Mouse (Mus musculus): ENCODE measurements around the gene Sugp2.

Sugp2 gene

DNA sequence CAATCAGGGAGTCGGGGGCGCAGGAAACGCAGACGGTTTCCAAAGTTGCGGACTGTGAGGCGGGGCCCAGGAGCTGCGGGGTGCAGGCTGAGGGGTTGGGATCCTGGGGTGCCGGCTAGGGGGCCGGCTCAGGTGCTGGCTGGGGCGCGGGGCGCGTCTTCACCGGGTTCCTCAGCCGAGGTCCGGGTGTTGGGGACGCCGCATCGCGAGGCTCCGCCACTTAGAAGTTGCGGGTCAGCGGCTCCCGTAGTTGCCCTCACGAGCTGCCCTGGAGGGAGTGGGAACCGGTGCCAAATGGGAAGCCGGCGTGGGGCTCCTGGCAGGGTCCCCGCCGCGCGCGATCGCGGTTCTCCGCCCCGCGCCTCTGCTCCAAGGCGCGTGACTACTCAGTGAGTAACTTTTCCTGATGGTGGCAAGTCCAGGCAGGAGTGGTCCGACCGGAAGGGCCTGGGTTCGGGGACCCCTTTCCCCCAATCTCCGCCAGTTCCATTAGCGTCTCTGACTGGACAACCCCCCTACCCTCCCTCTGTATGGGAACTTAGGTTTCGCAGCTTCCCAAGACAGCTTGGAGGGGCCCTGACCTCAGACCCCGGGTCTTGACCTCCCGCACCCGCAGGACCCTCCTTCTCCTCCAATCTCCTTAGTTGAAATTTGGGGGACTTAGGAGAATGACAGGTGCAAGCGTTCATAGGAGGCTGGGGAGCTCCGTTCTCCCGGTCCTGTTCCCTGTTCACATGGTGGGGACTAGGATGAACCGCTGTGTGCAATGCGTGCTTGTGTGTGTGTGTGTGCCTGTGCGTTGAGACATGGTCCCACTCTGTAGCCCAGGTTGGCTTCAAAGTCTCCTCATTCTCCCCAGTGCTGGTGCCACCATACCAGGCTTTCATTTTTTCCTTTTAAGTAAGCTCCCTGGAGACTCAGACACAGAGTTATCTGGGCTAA lies 49.4 kb downstream of the Sugp2 start:
- DNase-seq: peak; percentile 67

GRCm38 (mm10) chr8:70284421-70284820 lies 50.4 kb downstream of the Sugp2 start:
- no peak for DNase-seq

DNA sequence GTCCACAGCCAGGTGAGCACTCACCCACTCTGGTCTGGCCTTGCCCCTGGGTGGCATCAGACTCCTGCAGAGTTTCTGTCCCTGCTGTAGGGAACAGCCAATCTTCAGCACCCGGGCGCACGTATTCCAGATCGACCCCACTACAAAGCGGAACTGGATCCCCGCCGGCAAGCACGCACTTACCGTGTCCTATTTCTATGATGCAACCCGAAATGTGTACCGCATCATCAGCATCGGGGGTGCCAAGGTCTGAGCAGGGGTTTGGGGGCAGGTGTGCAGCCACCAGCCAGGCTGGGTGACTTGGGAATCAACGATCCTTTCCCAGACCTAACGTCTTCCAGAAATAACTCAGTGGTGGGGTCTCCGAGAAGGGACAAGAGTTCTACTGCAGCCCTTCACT lies 51.3 kb downstream of the Sugp2 start:
- no peak for DNase-seq

DNA sequence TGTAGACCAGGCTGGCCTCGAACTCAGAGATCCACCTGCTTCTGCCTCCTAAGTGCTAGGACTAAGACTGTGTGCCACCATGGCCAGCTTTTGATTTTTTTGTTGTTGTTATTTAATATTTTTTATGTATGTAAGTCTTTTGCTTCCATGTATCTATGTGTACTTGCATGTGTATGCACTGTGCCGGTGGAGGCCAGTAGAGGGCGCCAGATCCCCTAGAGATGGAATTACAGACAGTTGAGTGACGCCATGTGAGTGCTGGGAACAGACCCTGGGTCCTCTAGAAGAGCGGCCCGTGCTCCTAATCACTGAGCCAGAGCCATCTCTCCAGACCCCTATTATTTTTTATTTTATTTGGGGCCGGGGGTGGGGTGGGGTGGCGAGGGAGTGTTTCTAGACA lies 52.7 kb downstream of the Sugp2 start:
- no peak for DNase-seq

GRCm38 (mm10) chr8:70293988-70294405 lies 60.0 kb downstream of the Sugp2 start:
- no peak for DNase-seq

- DNase-seq: no peak
Measured at GRCm38 (mm10) chr8:70300881-70301280, 66.9 kb downstream of the Sugp2 start.

DNA sequence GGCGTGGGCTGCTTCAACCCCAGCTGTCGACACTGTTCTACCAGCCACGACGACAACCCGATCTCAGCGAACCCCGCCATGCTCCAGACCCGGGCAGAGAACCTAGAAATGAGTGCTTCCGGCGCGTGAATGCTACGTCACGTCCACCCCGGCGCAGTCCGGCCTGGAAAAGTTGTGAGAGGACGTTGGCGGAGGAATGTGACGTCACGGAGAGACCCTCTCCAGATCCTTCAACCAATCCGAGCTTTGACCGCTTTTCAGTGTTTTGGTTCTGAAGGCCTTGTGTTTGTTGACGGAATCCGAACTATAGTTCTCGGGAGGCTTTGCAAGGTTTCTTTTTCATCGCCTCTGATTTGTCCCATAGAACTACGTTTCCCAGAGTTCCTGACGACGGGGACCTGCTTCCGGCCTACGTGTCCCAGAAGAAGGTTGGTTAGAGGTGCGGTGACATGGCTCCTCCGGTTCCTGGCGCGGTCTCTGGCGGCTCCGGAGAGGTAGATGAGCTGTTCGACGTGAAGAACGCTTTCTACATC lies 68.4 kb downstream of the Sugp2 start, which contains the start of the genes Ddx49 and Cope:
TSS of gene Ddx49 (minus strand) at position 132 of the 533 bp plus-strand sequence.
TSS of gene Cope (plus strand) at position 161 of the 533 bp plus-strand sequence.
- peak; percentile 97 for DNase-seq

GRCm38 (mm10) chr8:70302901-70303300 lies 68.9 kb downstream of the Sugp2 start:
- DNase-seq: no peak

GRCm38 (mm10) chr8:70309311-70309710 lies 75.3 kb downstream of the Sugp2 start:
- DNase-seq: no peak

GRCm38 (mm10) chr8:70313399-70313798 lies 79.4 kb downstream of the Sugp2 start:
- DNase-seq: no peak

GRCm38 (mm10) chr8:70315624-70316510 lies 81.8 kb downstream of the Sugp2 start, which contains the start of gene Cers1:
Gene Cers1 (plus strand): TSS chr8:70315775.
- DNase-seq: peak; percentile 81

- DNase-seq: peak; percentile 76
Measured at GRCm38 (mm10) chr8:70316511-70317504, 82.8 kb downstream of the Sugp2 start.

GRCm38 (mm10) chr8:70317872-70318271 lies 83.8 kb downstream of the Sugp2 start:
- DNase-seq: no peak

DNA sequence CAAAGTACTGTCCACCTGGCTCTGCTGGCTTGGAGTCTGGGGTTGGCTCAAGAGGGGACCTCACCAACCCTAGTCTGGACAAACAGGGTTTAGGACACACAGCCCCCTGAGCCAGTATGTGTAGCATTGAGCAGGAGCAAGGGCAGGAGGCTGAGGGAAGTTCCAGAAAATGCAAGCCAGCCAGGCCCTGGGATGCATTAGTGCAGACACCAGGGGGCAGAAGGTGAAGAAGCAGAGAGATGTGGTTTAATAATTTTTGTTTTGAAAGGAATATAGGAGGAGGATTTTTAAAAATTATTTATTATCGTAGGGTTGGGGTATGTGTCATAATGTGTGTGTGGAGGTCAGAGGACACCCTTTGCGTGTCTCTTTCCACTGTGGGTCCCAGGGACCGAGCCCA lies 89.7 kb downstream of the Sugp2 start:
- no peak for DNase-seq

DNA sequence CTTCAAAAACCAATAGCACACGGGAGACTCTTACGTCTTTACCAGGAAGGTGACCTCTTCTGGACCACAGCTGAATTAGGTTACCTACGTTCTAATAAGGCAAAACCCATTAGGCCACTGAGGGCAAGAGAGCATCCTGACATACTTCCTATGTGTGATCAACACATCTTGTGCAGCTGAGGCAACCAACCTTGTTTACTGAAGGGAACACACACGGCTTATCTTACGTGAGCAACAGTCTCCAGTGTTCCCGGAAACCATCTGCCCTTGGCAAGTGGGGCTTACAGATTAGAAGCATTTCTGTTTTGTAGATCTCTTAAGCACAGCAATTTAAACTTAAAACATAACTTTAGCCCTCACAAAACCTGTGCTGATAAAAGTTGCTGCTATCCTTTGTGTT lies 93.5 kb downstream of the Sugp2 start:
- no peak for DNase-seq

DNA sequence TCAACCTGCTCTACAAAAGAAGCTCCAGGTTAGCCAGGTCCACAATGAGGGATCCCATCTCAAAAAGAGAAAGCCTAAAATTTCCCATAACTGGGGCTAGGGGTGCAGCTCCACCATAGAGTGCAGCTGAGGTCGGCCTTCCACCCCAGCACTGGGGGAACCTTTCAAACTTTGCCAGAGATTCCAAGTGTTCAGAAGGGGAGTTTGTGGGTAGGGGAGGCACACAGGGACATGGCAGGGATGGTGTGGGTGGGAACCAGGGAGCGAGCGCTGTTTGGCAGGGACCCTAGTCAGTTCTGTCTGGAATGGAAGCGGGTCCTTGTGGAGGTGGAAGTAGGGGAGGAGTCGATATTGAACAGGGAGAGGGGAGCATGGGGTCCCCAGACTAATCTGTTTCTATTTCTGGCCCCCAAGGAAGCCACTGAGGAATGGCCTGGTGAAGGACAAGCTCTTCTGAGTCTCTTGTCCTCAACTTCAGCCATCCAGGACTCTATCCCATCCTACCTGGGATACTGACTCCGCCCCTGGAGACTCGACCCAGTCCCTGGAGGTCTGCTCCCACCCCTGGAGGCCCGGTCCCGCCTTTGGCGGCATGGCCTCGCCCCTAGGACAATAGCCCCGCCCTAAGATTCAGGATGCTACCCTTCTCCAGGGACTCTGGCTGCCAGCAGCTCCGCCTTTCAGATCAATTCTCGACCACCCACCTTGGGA lies 95.3 kb downstream of the Sugp2 start, which contains the start of gene Gdf1:
TSS of gene Gdf1 (plus strand) at position 694 of the 711 bp plus-strand sequence.
- DNase-seq: no peak

Data from kidney, postnatal 10 days (tissue).